Mouse (Mus musculus): ENCODE measurements around the gene Zfp948. TPM values are rescaled to one million over a fixed set of nuclear protein-coding genes. Genes with fewer than 3 reads are reported as not detected.

The Zfp948 gene
- polyA plus RNA-seq, 1 experiment from 2014 or later: 19.9 TPM

Other genes with a start within 250 kb of the Zfp948 start
- gene Zfp677, start 183.3 kb upstream of the Zfp948 start, polyA plus RNA-seq (2015; fragmentation: Nextera tagmentation; extraction: Ambion mirVana): 4.2 and 4.6 TPM in 2 replicates
- 5.3 and 6.0 TPM in 2 replicates for gene Zfp54, start 143.8 kb upstream of the Zfp948 start, polyA plus RNA-seq (2015; fragmentation: Nextera tagmentation; extraction: Ambion mirVana)
- 14.6 and 15.6 TPM in 2 replicates for gene Zfp51, start 116.6 kb upstream of the Zfp948 start, polyA plus RNA-seq (2015; fragmentation: Nextera tagmentation; extraction: Ambion mirVana)
- gene Zfp53, start 78.0 kb upstream of the Zfp948 start, polyA plus RNA-seq (2015; fragmentation: Nextera tagmentation; extraction: Ambion mirVana): 10.6 and 11.4 TPM in 2 replicates
- gene Zfp52, start 31.5 kb upstream of the Zfp948 start, polyA plus RNA-seq (2015; fragmentation: Nextera tagmentation; extraction: Ambion mirVana): 5.4 and 5.5 TPM in 2 replicates
- gene Zfp983, start 83.6 kb downstream of the Zfp948 start, polyA plus RNA-seq (2015; fragmentation: Nextera tagmentation; extraction: Ambion mirVana): 4.9 and 5.1 TPM in 2 replicates
- gene Gm10226, start 124.9 kb downstream of the Zfp948 start, polyA plus RNA-seq (2015; fragmentation: Nextera tagmentation; extraction: Ambion mirVana): 8.3 and 9.0 TPM in 2 replicates
- 9.9 and 11.5 TPM in 2 replicates for gene Zfp760, start 140.7 kb downstream of the Zfp948 start, polyA plus RNA-seq (2015; fragmentation: Nextera tagmentation; extraction: Ambion mirVana)
- gene Zfp229, start 163.8 kb downstream of the Zfp948 start, polyA plus RNA-seq (2015; fragmentation: Nextera tagmentation; extraction: Ambion mirVana): 7.1 and 7.5 TPM in 2 replicates

Data from limb, embryonic 15.5 days (tissue).